Mouse (Mus musculus): ENCODE measurements around the gene Plcb1.

DNA sequence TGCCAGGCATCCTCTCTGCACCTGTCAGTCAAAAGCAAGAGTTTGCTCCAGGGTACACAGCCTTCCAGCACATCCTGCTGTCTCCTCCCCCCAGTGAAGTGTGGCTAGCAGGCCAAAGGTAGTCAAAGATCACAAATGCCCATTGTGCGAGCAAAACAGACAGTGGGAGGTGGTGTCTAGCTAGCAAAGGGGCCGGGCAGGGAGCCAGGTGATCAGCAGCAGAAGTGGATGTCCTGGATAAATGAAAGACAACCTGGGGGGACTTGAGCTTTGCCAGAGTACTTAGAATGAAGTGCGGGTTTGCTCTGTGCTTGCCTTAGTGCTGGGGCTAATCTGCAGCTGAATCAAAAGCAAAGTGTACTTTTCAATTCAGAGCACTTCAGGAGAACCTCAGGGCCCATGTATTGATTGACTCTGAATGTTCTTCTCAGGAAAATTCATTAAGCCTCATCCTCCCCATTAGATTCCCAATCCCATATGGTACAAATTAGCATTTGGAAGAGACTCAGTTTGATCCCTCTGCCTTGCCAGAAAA, 191.0 kb downstream of the Plcb1 start:
- TF ChIP-seq CTCF (IDR thresholded peaks at IDR 0.05; ENCODE audit: low read depth, low read length) (no peak), POLR2A (IDR thresholded peaks at IDR 0.05; ENCODE audit: borderline replicate concordance, low read depth, low read length) (no peak)
